Mouse (Mus musculus) midbrain, postnatal 0 days (tissue): ENCODE data around the gene Tiam2. TPM values are rescaled to one million over a fixed set of nuclear protein-coding genes. Genes with fewer than 3 reads are reported as not detected.

ENCODE experiments used
- ATAC-seq: fragments of 200-750 bp; cut with Nextera tagmentation; 2 replicates; pipeline ENCODE4 v1.8.0; 2017; ENCODE audit warnings: moderate number of reproducible peaks, mild to moderate bottlenecking, moderate TSS enrichment, moderate library complexity; ENCODE audit not compliant: low FRiP score
- DNase-seq: peaks from one replicate; pipeline ENCODE4 v3.0.0-alpha.2; 2015; ENCODE audit warnings: low spot score
- H3K27ac ChIP-seq: fragments of 300-500 bp; sonication (generic); 2 replicates; pipeline ENCODE4 v1.5.1; 2014; ENCODE audit warnings: low read depth, mild to moderate bottlenecking, low read length, mixed read lengths
- H3K27me3 ChIP-seq: fragments of 300-500 bp; sonication (generic); 2 replicates; pipeline ENCODE4 v1.6.1; 2014; ENCODE audit warnings: low read length, control low read depth, mixed read lengths; ENCODE audit not compliant: insufficient read depth
- H3K36me3 ChIP-seq: fragments of 300-500 bp; sonication (generic); 2 replicates; pipeline ENCODE4 v1.6.1; 2014; ENCODE audit warnings: low read length, control low read depth, mixed read lengths; ENCODE audit not compliant: insufficient read depth
- H3K4me1 ChIP-seq: fragments of 300-500 bp; sonication (generic); 2 replicates; pipeline ENCODE4 v1.6.1; 2014; ENCODE audit warnings: mild to moderate bottlenecking, control low read depth, antibody characterized with exemption, low read length, mixed read lengths; ENCODE audit not compliant: insufficient read depth
- H3K4me2 ChIP-seq: fragments of 300-500 bp; sonication (generic); 2 replicates; pipeline ENCODE4 v1.6.1; 2014; ENCODE audit warnings: low read depth, mild to moderate bottlenecking, low read length, mixed read lengths; ENCODE audit not compliant: poor library complexity, severe bottlenecking
- H3K4me3 ChIP-seq: fragments of 300-500 bp; sonication (generic); 2 replicates; pipeline ENCODE4 v1.5.1; 2014; ENCODE audit warnings: low read depth, mild to moderate bottlenecking, low read length, moderate library complexity
- H3K9ac ChIP-seq: fragments of 300-500 bp; sonication (generic); replicated peaks from 2 replicates; pipeline ENCODE4 v1.6.1; 2014; ENCODE audit warnings: mild to moderate bottlenecking, low read length, moderate library complexity, mixed read lengths; ENCODE audit not compliant: poor library complexity, severe bottlenecking
- H3K9me3 ChIP-seq: fragments of 300-500 bp; sonication (generic); 2 replicates; pipeline ENCODE4 v1.6.1; 2016; ENCODE audit warnings: low read length, control low read depth
- CTCF ChIP-seq: IDR thresholded peaks from 2 replicates; pipeline ENCODE4 v1.5.1; 2016; ENCODE audit warnings: antibody characterized with exemption, mild to moderate bottlenecking
- WGBS: fragments of 180-500 bp; shearing (Covaris S2); extraction: QIAGEN DNeasy Blood & Tissue Kit; methylation state at CpG from one replicate; pipeline ENCODE4 v1.1.7; 2014; 5-methylcytosine and 5-hydroxymethylcytosine counted together
- polyA plus RNA-seq: library from polyadenylated mRNA; unstranded; fragments of >200 nt; fragmentation: Nextera tagmentation; extraction: Ambion mirVana; gene quantifications from 2 replicates; pipeline ENCODE4 v1.2.1, GENCODE M21; 2015
- total RNA-seq: library from RNA; depleted of rRNA; stranded (reverse); fragments of >200 nt; gene quantifications from 2 replicates; pipeline ENCODE4 v1.2.3, GENCODE M21; 2014

Tiam2 gene
- total and polyA plus RNA-seq, 2 experiments from 2014 or later = 1.7 to 6.9 TPM

DNA sequence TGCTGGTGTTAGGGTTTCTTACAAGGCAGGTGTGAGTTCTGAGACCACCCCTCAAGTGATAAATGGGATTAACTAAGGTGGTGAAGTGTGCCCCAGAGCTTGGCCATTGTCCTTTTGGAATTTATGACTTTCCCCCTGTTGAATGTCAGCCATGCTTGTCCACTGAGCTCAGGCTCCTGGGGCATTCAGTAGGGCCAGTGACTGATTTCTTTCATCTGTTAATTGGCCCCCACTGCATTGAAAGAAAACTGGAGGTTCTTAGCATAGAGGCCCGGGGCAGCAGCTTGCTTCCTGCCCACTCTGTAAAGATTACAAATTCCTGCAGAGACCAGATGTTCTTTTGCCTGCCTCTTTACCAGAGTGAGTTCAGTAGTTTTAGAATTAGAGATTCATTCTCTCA, 80.7 kb downstream of the Tiam2 start:
- H3K36me3 ChIP-seq = no peaks in the 10 kb centered on the region
- WGBS = 13% methylated on average over 1 of the region's 1 CpGs
- no peaks in the 10 kb centered on the region for H3K4me1 ChIP-seq
- H3K27ac ChIP-seq = no peak overlapping the region
- no peak overlapping the region for H3K4me3 ChIP-seq
- no peak overlapping the region for H3K4me2 ChIP-seq
- no peaks in the 10 kb centered on the region for H3K9me3 ChIP-seq
- DNase-seq (no peak), ATAC-seq (no peak)
- no peak overlapping the region for H3K9ac ChIP-seq
- no peaks in the 10 kb centered on the region for H3K27me3 ChIP-seq
- TF ChIP-seq CTCF = no peak

DNA sequence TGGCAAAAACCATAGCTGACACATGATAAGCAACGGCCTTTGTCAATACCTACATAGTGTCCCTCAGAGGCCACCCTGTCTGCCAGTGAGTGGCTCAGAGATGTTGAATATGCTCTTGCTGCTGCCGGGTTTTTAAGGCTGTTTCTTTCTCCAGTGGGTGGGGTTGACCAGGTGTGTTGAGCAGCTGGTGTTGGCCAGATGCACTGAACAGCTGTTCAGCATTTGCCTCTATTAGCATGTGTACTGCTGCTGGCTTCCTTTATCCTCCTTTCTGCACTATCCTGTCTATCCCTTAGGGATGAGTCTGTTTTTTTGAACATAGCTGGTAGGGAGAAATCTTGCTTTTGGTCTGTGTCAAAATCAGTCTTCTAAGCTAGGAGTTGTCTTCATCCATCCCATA, 83.9 kb downstream of the Tiam2 start:
- Histone ChIP-seq H3K27me3 (no peaks in the 10 kb centered on the region; the same call in 1 of the 2 replicates), H3K36me3 (no peaks in the 10 kb centered on the region), H3K27ac (no peak overlapping the region), H3K4me3 (no peak overlapping the region), H3K9me3 (no peaks in the 10 kb centered on the region), H3K4me1 (no peaks in the 10 kb centered on the region), H3K9ac (no peak overlapping the region), H3K4me2 (no peak overlapping the region)
- 80% methylated on average over 2 of the region's 2 CpGs for WGBS
- no peak for DNase-seq
- no peak for ATAC-seq
- TF ChIP-seq CTCF = no peak

DNA sequence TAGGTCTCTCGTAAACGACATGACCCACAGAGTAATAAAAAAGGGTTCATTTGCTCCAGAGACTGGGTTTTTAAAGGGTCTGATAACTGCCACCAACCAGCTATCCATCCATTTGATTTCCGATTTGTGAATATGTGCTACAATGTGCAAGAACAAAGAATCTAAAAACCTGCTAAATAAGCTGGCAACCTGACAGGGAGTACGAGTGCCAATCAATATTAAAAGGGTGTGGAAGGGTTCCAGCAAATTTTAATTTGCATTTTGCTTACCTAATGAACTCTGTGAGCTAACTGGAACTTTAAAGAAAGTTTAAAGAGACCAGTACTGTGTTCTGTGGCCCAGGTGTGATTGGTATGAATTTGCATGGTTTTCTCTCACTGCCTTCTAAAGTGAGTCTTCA, 86.4 kb downstream of the Tiam2 start:
- Histone ChIP-seq H3K9me3 (no peaks in the 10 kb centered on the region), H3K4me2 (no peak overlapping the region), H3K4me3 (no peak overlapping the region), H3K4me1 (no peaks in the 10 kb centered on the region), H3K27me3 (no peaks in the 10 kb centered on the region; the same call in 1 of the 2 replicates), H3K9ac (no peak overlapping the region), H3K27ac (no peak overlapping the region), H3K36me3 (no peaks in the 10 kb centered on the region)
- TF ChIP-seq CTCF = no peak
- WGBS = 84% methylated on average over 4 of the region's 4 CpGs
- DNase-seq (no peak), ATAC-seq (no peak)

DNA sequence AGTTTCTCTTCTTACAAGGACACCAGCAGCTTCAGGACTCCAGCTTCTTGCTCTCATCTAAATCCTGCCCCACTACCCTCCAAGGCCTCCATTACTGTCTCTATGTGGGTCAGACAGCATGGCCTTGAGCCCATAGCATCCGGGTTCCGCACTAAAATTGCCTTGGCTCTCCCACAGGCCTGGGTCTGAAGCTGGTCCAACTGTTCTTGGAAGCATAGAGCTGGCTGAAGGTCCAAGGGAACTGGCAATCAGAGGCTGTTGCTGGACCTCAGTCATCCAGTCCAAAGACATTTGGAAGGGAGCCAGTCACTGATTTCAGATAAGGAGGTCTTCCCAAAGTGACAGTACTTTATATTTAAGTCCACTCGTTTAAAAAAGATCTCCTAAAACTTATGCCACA, 89.2 kb downstream of the Tiam2 start:
- no peaks in the 10 kb centered on the region for H3K36me3 ChIP-seq
- DNase-seq = peak; percentile 62

DNA sequence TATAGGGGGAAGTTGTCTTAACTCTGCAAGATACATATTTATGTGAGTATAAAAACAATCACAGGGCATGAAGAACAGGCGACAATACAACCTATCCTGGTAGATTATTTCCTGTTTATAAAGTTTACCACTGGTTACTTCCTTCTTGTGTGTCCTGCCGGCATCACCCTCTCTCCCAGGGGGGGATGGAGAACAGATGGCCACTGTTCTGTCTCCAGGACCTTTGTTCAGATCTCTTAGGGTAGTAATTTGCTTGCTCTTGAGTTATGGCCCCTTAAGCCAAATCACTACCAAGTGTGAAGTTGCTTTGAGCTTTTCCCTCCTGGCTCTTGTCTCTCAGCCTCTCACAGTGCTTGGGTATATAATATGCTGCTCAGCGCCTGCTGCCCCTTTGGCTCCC, 90.0 kb downstream of the Tiam2 start:
- Histone ChIP-seq H3K36me3 (no peaks in the 10 kb centered on the region), H3K27ac (no peak overlapping the region), H3K4me1 (no peaks in the 10 kb centered on the region), H3K27me3 (no peaks in the 10 kb centered on the region; the same call in 1 of the 2 replicates), H3K9ac (no peak overlapping the region), H3K9me3 (no peaks in the 10 kb centered on the region), H3K4me3 (no peak overlapping the region), H3K4me2 (no peak overlapping the region)
- no peak for DNase-seq
- ATAC-seq = no peak
- WGBS = 67% methylated on average over 3 of the region's 3 CpGs
- no peak for TF ChIP-seq CTCF

More for the DNA sequence above, 89.2 kb downstream of the Tiam2 start:
- Histone ChIP-seq H3K9ac (no peak overlapping the region), H3K4me3 (no peak overlapping the region), H3K27me3 (no peaks in the 10 kb centered on the region; the same call in 1 of the 2 replicates), H3K4me2 (no peak overlapping the region), H3K27ac (no peak overlapping the region), H3K9me3 (no peaks in the 10 kb centered on the region), H3K4me1 (no peaks in the 10 kb centered on the region)
- WGBS = 69% methylated on average over 3 of the region's 3 CpGs
- no peak for TF ChIP-seq CTCF
- no peak for ATAC-seq

DNA sequence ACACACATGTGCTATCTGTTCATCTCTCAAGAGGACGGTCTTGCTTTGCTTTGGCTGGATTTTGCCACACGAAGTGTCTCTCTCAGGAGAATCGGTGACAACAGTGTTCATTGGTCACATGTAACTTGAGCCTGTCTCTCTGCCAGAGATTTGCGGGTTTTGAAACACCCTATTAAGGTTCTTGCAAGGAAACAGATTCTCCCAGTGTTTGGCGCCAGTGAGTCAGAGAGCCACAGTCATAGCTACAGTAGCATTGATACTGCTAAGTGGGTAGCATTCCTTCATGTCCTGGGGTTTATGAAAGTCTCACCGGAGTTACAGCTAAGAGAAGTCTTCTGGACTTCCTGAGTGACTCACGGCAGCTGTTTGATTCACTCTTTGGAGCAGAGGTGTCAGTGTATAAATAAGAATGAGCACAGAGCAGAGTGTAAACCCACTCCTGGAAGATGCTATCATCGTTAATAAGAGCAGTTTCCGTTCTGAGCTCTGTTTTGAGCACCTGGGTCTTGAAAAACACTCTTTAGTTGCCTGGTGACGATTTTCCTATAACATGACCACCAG, 93.1 kb downstream of the Tiam2 start:
- ATAC-seq (no peak), DNase-seq (no peak)
- TF ChIP-seq CTCF = no peak
- Histone ChIP-seq H3K27me3 (no peaks in the 10 kb centered on the region; the same call in 1 of the 2 replicates), H3K4me2 (no peak overlapping the region), H3K4me1 (no peaks in the 10 kb centered on the region), H3K27ac (no peak overlapping the region), H3K4me3 (no peak overlapping the region), H3K36me3 (no peaks in the 10 kb centered on the region), H3K9ac (no peak overlapping the region), H3K9me3 (no peaks in the 10 kb centered on the region)
- 77% methylated on average over 10 of the region's 10 CpGs for WGBS
